Mouse (Mus musculus) ES-E14 (cell line): ENCODE data around the gene Wdr48.

ENCODE experiments used
- HCFC1 ChIP-seq: IDR thresholded peaks from 2 replicates; pipeline ENCODE4 v1.6.1; 2012; ENCODE audit warnings: low read length, inconsistent platforms, borderline replicate concordance; ENCODE audit not compliant: insufficient read depth
- MAFK ChIP-seq: IDR thresholded peaks from 2 replicates; pipeline ENCODE4 v1.6.1; 2014; ENCODE audit warnings: mild to moderate bottlenecking, low read depth, low read length, inconsistent platforms; ENCODE audit not compliant: insufficient read depth
- ZC3H11A ChIP-seq: IDR thresholded peaks from 2 replicates; pipeline ENCODE4 v1.6.1; 2012; ENCODE audit warnings: low read depth, mild to moderate bottlenecking, inconsistent platforms, low read length, borderline replicate concordance

GRCm38 (mm10) chr9:119973869-119974520 lies 79.3 kb downstream of the Wdr48 start:
- TF ChIP-seq HCFC1 (no peak), ZC3H11A (no peak), MAFK (no peak)
